Mouse (Mus musculus): ENCODE measurements around the gene Tra2a. TPM values are rescaled to one million over a fixed set of nuclear protein-coding genes. Genes with fewer than 3 reads are reported as not detected.

The Tra2a gene
- 23.6 and 27.6 TPM in 2 replicates for polyA plus RNA-seq (2015; fragmentation: Nextera tagmentation; extraction: Ambion mirVana)

GRCm38 (mm10) chr6:49263847-49264243 is at the start of gene Tra2a:
Gene Tra2a (minus strand): TSS chr6:49264033.

DNA sequence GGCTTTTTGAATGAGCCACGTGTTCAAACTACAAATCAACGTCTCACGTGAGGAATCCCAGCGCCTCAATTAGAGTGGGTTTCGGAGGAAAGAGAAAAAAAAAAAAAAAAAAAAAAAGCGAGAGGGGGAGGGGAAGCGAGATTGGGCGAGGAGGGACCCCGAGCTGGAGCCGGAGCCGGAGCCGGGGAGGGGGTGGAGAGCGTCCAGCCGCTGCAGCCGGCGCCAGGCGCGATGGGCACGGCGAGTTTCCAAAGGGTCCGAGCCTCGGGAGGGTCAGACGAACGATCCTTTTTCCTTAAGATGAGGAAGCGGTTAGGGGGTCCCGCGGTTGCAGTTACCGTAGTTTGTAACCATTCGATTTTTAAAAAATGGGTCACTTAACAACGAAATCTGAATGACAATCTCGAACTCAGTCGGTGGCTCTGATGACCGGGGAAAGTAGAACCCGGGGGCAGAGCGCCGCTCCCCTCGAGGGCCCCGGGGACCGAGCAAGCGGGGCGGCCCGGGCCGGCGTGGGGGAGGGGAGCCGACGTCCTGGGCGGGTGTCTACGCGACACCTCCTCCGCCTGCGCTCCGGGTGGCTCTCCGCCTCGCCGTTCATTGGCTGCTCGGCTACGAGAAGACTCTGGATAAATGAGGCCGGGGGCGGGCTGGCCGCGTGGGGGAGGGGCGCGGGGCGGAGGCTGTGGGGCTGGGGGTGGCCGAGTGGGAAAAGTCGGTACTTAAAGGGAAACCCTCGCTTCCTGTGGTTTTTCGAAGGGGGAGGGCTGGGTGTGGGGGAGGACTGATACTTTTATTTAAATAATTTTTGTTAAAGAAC is 48.7 kb downstream of the Tra2a start, which contains the start of gene Igf2bp3:
Igf2bp3 (minus strand) TSS at position 30 of the 820 bp plus-strand sequence.

Other genes with a start within 250 kb of the Tra2a start
- gene Gpnmb, start 227.5 kb downstream of the Tra2a start, polyA plus RNA-seq (2015; fragmentation: Nextera tagmentation; extraction: Ambion mirVana), result 0.60 and 0.73 TPM in 2 replicates
- 106 and 128 TPM in 2 replicates for gene Malsu1, start 190.2 kb downstream of the Tra2a start, polyA plus RNA-seq (2015; fragmentation: Nextera tagmentation; extraction: Ambion mirVana)
- 19.2 and 20.9 TPM in 2 replicates for gene Igf2bp3, start 49.1 kb downstream of the Tra2a start, polyA plus RNA-seq (2015; fragmentation: Nextera tagmentation; extraction: Ambion mirVana)
- 3.2 and 4.4 TPM in 2 replicates for gene Ccdc126, start 55.2 kb upstream of the Tra2a start, polyA plus RNA-seq (2015; fragmentation: Nextera tagmentation; extraction: Ambion mirVana)
- 3.4 and 3.8 TPM in 2 replicates for gene Fam221a, start 103.7 kb upstream of the Tra2a start, polyA plus RNA-seq (2015; fragmentation: Nextera tagmentation; extraction: Ambion mirVana)
- 0.05 TPM in 1 of 2 replicates, not detected in the other for gene Stk31, start 131.6 kb upstream of the Tra2a start, polyA plus RNA-seq (2015; fragmentation: Nextera tagmentation; extraction: Ambion mirVana)

All from skeletal muscle tissue, postnatal 0 days (tissue).